Mouse (Mus musculus): ENCODE data around the gene Gcsh. TPM values are rescaled to one million over a fixed set of nuclear protein-coding genes. Genes with fewer than 3 reads are reported as not detected.

The Gcsh gene
- polyA plus RNA-seq, 1 experiment: 23.2 TPM

DNA sequence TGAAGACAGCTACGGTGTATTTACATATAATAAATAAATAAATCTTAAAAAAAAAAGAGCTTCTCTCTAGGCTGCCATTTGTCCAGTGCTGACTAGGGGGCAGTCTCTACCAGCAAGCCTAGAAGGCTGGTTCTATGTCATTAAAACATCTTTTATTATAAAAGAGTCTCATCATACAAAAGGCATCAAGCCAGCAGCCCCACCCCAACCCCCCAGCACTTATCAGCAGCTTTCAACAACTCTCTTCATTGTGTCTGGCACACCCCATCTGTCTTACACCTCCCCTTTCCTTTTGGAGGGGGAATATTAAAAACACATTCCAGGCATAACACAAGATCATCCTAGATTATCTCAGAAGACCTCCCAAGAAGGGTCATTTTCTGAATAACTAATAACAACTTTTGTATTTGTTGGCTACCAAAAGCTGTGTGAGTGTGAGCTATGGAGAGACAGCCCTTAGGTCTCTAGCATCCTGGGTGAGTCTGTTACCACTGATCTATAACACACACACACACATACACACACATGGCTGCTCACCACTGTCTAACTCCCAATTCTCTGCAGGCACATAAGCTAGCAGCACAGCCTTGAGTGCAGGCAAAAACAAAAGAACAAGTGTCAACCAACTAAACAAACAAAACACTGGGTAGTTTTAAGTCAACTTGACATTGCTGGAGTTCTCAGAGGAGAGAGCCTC lies 29.1 kb upstream of the Gcsh start:
- no peaks in the 10 kb centered on the region for H3K36me3 ChIP-seq (ENCODE audit: control insufficient read depth, insufficient read depth)
- H3K4me2 ChIP-seq (ENCODE audit: low read depth): no peak overlapping the region
- no peak overlapping the region for H3ac ChIP-seq (ENCODE audit: control insufficient read depth, insufficient read length)
- no peak overlapping the region for H3K4me3 ChIP-seq
- TF ChIP-seq POLR2A (IDR thresholded peaks at IDR 0.05; ENCODE audit: insufficient read length, low read depth) (no peak), MAX (IDR thresholded peaks at IDR 0.05; ENCODE audit: low read depth) (no peak), E2F4 (IDR thresholded peaks at IDR 0.05; ENCODE audit: insufficient read depth) (no peak), MYOD1 (IDR thresholded peaks at IDR 0.05; ENCODE audit: control insufficient read depth in 1 of 3, insufficient read length in 2 of 3, low read depth in 2 of 3) (no peak), POLR2AphosphoS2 (IDR thresholded peaks at IDR 0.05; ENCODE audit: insufficient read length, low read depth) (no peak), SRF (IDR thresholded peaks at IDR 0.05; ENCODE audit: control insufficient read depth, insufficient read length, low read depth) (no peak), USF1 (IDR thresholded peaks at IDR 0.05; ENCODE audit: low read depth) (no peak), MYOG (IDR thresholded peaks at IDR 0.05; ENCODE audit: control insufficient read depth in 1 of 3, insufficient read depth in 1 of 3, insufficient read length in 2 of 3, low read depth in 2 of 3) (no peak), TCF12 (IDR thresholded peaks at IDR 0.05; ENCODE audit: insufficient read depth, poor library complexity, severe bottlenecking) (no peak), CEBPB (IDR thresholded peaks at IDR 0.05; ENCODE audit: insufficient read depth, poor library complexity, severe bottlenecking) (no peak)
- H3K27me3 ChIP-seq (ENCODE audit: control insufficient read depth, insufficient read depth, insufficient read length): no peaks in the 10 kb centered on the region
- no peaks in the 10 kb centered on the region for H3K79me2 ChIP-seq (ENCODE audit: control insufficient read depth, insufficient read depth)

DNA sequence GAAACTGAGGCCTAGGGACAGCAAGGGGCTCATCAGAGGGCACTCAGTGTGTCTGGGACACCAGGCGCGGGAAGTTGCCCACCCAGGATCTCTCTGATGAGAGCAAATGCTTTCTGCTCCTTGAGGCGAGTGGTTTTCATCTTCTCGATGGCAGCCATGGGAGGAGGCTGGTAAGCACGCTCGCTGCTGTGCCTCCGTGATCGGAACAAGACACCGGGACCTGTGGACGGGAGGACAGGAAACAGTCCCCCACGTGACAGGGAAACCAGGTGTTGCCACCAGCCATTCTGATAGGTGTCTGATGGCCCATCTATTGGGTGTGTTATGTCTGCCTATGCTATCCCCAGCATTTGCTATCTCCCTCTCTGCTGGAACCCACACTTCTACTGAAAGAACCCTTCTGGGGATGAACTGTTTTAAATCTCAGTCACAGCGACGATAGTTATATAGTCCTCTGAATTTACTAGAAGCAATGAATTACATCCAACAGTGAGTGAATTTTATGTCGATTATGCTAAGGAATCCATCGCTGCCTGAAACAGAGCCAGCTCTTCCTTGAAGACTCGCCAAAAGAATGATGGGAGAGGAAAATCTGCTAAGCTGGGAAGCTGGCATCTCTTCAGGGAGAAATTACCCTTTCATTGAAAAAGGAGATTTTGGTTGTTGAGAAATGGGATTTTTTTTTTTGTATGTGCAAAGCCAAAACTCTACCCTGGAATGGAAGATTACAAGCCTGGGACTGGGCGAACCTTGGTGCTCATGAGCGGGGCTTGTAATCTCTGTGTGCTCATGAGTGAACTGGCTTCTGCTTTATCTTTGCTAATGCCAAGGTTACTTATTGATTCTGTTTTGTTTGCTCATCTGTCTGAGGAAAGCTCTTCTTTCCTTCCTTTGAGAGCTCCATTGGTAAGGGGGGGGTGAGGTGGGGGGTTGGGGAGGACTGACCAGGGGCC lies 26.3 kb upstream of the Gcsh start:
- TF ChIP-seq USF1 (IDR thresholded peaks at IDR 0.05; ENCODE audit: low read depth): no peak
- no peak for TF ChIP-seq POLR2A (IDR thresholded peaks at IDR 0.05; ENCODE audit: insufficient read length, low read depth)
- no peak for TF ChIP-seq TCF3 (IDR thresholded peaks at IDR 0.05; ENCODE audit: insufficient read length, low read depth)
- no peak for TF ChIP-seq TCF12 (IDR thresholded peaks at IDR 0.05; ENCODE audit: insufficient read depth, poor library complexity, severe bottlenecking)
- no peak for TF ChIP-seq CEBPB (IDR thresholded peaks at IDR 0.05; ENCODE audit: insufficient read depth, poor library complexity, severe bottlenecking)
- no peak for TF ChIP-seq MYOG (IDR thresholded peaks at IDR 0.05; ENCODE audit: control insufficient read depth in 1 of 3, insufficient read depth in 1 of 3, insufficient read length in 2 of 3, low read depth in 2 of 3)
- no peak for TF ChIP-seq POLR2AphosphoS2 (IDR thresholded peaks at IDR 0.05; ENCODE audit: insufficient read length, low read depth)
- no peak for TF ChIP-seq SRF (IDR thresholded peaks at IDR 0.05; ENCODE audit: control insufficient read depth, insufficient read length, low read depth)
- no peak for TF ChIP-seq E2F4 (IDR thresholded peaks at IDR 0.05; ENCODE audit: insufficient read depth)
- TF ChIP-seq MAX (IDR thresholded peaks at IDR 0.05; ENCODE audit: low read depth): no peak
- TF ChIP-seq MYOD1 (IDR thresholded peaks at IDR 0.05; ENCODE audit: control insufficient read depth in 1 of 3, insufficient read length in 2 of 3, low read depth in 2 of 3): no peak
- TF ChIP-seq REST (IDR thresholded peaks at IDR 0.05; ENCODE audit: insufficient read depth, insufficient read length): no peak
- no peaks in the 10 kb centered on the region for H3K27me3 ChIP-seq (ENCODE audit: control insufficient read depth, insufficient read depth, insufficient read length)
- H3K36me3 ChIP-seq (ENCODE audit: control insufficient read depth, insufficient read depth): no peaks in the 10 kb centered on the region
- H3K4me2 ChIP-seq (ENCODE audit: low read depth): no peak overlapping the region
- H3ac ChIP-seq (ENCODE audit: control insufficient read depth, insufficient read length): no peak overlapping the region
- no peaks in the 10 kb centered on the region for H3K79me2 ChIP-seq (ENCODE audit: control insufficient read depth, insufficient read depth)
- no peak overlapping the region for H3K4me3 ChIP-seq

DNA sequence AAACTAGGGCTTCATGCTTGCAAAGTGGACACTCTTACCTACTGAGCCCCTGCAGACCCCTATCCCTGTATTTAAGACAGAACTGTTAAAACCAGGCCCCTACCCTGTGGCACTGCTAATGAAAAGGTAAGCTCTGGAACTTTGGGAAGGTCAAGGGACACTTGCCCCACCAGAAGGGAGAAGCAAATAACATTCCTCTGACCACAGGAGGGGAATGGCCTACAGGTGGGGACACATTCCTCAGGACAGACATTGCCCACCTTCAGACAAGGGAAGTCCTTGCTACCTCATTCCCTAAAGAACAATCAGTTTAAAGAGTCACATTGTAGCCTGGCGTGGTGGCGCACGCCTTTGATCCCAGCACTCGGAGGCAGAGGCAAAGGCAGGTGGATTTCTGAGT lies 24.6 kb upstream of the Gcsh start:
- Histone ChIP-seq H3K27me3 (ENCODE audit: control insufficient read depth, insufficient read depth, insufficient read length) (peaks cover 10% of the 10 kb centered on the region), H3K79me2 (ENCODE audit: control insufficient read depth, insufficient read depth) (no peaks in the 10 kb centered on the region), H3ac (ENCODE audit: control insufficient read depth, insufficient read length) (no peak overlapping the region), H3K36me3 (ENCODE audit: control insufficient read depth, insufficient read depth) (no peaks in the 10 kb centered on the region), H3K4me2 (ENCODE audit: low read depth) (no peak overlapping the region), H3K4me3 (no peak overlapping the region)
- TF ChIP-seq POLR2AphosphoS2 (IDR thresholded peaks at IDR 0.05; ENCODE audit: insufficient read length, low read depth) (no peak), USF1 (IDR thresholded peaks at IDR 0.05; ENCODE audit: low read depth) (no peak), POLR2A (IDR thresholded peaks at IDR 0.05; ENCODE audit: insufficient read length, low read depth) (no peak), MYOG (IDR thresholded peaks at IDR 0.05; ENCODE audit: control insufficient read depth in 1 of 3, insufficient read depth in 1 of 3, insufficient read length in 2 of 3, low read depth in 2 of 3) (no peak), REST (IDR thresholded peaks at IDR 0.05; ENCODE audit: insufficient read depth, insufficient read length) (no peak), MYOD1 (IDR thresholded peaks at IDR 0.05; ENCODE audit: control insufficient read depth in 1 of 3, insufficient read length in 2 of 3, low read depth in 2 of 3) (no peak), SRF (IDR thresholded peaks at IDR 0.05; ENCODE audit: control insufficient read depth, insufficient read length, low read depth) (no peak), E2F4 (IDR thresholded peaks at IDR 0.05; ENCODE audit: insufficient read depth) (no peak)

DNA sequence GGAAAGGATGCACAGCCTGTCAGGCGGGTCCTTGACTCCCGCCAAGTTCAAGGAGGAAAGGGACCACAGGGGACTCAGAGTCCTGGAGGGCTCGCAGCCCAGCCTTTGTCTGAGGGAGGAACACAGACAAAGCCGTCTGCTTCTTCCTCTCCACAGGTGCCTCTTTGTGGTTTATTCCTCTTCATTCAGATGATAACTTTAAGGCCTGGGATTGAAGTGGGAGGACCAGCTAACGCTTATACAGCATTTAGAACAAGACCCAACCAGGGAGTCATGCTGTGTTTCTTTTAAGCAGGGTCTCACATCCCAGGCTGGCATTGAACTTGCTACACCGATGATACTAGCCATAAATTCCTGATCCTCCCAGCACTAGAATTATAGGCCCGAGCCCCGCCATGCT lies 23.7 kb upstream of the Gcsh start:
- TF ChIP-seq SRF (IDR thresholded peaks at IDR 0.05; ENCODE audit: control insufficient read depth, insufficient read length, low read depth) (no peak), CEBPB (IDR thresholded peaks at IDR 0.05; ENCODE audit: insufficient read depth, poor library complexity, severe bottlenecking) (no peak), E2F4 (IDR thresholded peaks at IDR 0.05; ENCODE audit: insufficient read depth) (no peak), USF1 (IDR thresholded peaks at IDR 0.05; ENCODE audit: low read depth) (no peak), MYOD1 (IDR thresholded peaks at IDR 0.05; ENCODE audit: control insufficient read depth in 1 of 3, insufficient read length in 2 of 3, low read depth in 2 of 3) (no peak), TCF3 (IDR thresholded peaks at IDR 0.05; ENCODE audit: insufficient read length, low read depth) (no peak), TCF12 (IDR thresholded peaks at IDR 0.05; ENCODE audit: insufficient read depth, poor library complexity, severe bottlenecking) (no peak), MYOG (IDR thresholded peaks at IDR 0.05; ENCODE audit: control insufficient read depth in 1 of 3, insufficient read depth in 1 of 3, insufficient read length in 2 of 3, low read depth in 2 of 3) (no peak), POLR2A (IDR thresholded peaks at IDR 0.05; ENCODE audit: insufficient read length, low read depth) (no peak), POLR2AphosphoS2 (IDR thresholded peaks at IDR 0.05; ENCODE audit: insufficient read length, low read depth) (no peak), REST (IDR thresholded peaks at IDR 0.05; ENCODE audit: insufficient read depth, insufficient read length) (no peak), MAX (IDR thresholded peaks at IDR 0.05; ENCODE audit: low read depth) (no peak)
- Histone ChIP-seq H3K27me3 (ENCODE audit: control insufficient read depth, insufficient read depth, insufficient read length) (peaks cover 10% of the 10 kb centered on the region), H3K36me3 (ENCODE audit: control insufficient read depth, insufficient read depth) (no peaks in the 10 kb centered on the region), H3K79me2 (ENCODE audit: control insufficient read depth, insufficient read depth) (no peaks in the 10 kb centered on the region), H3K4me2 (ENCODE audit: low read depth) (no peak overlapping the region), H3K4me3 (no peak overlapping the region), H3ac (ENCODE audit: control insufficient read depth, insufficient read length) (no peak overlapping the region)

Data from myocyte (in vitro differentiated cells).